Mouse (Mus musculus) c-Kit-positive CD71-positive TER-119-positive erythroid progenitor cells, embryonic 14.5 days (primary cell): ENCODE measurements around the gene Tln1.
"Not testable (repeated sequence)": the region's sequence is repeated elsewhere in the genome, so short reads cannot be mapped to it uniquely, and the experiment has no call there.

ENCODE experiments used
- DNase-seq: peaks from one replicate; pipeline ENCODE4 v3.0.0-alpha.2; 2013; ENCODE audit warnings: low spot score

The Tln1 gene

GRCm38 (mm10) chr4:43578376-43579204, 16.1 kb upstream of the Tln1 start, which contains the start of the genes Rgp1 and Gba2:
Gene Rgp1 (plus strand): TSS chr4:43578715.
Gene Gba2 (minus strand): TSS chr4:43578873.
- DNase-seq = peak; percentile 85

GRCm38 (mm10) chr4:43577237-43577881, 14.9 kb upstream of the Tln1 start:
- no peak for DNase-seq

- DNase-seq = no peak
These were observed 12.9 kb upstream of the Tln1 start for GRCm38 (mm10) chr4:43575356-43575755.

- DNase-seq = no peak
These were observed 11.1 kb upstream of the Tln1 start for GRCm38 (mm10) chr4:43573561-43573960.

- no peak for DNase-seq
These were observed 9.0 kb upstream of the Tln1 start for GRCm38 (mm10) chr4:43571395-43572045.

GRCm38 (mm10) chr4:43567140-43567539, 4.6 kb upstream of the Tln1 start:
- no peak for DNase-seq

- peak; percentile 31 for DNase-seq
These were observed 1.7 kb upstream of the Tln1 start for GRCm38 (mm10) chr4:43564231-43564630.

- peak; percentile 22 for DNase-seq
These were observed 1.0 kb upstream of the Tln1 start for GRCm38 (mm10) chr4:43563601-43563875.

- DNase-seq = peak; percentile 16
These were observed 494 bp upstream of the Tln1 start for GRCm38 (mm10) chr4:43562769-43563600.

- peak; percentile 63 for DNase-seq
These were observed 975 bp downstream of the Tln1 start for GRCm38 (mm10) chr4:43561436-43561996.

GRCm38 (mm10) chr4:43560976-43561375, 1.5 kb downstream of the Tln1 start:
- DNase-seq = peak; percentile 23

GRCm38 (mm10) chr4:43560243-43560611, 2.3 kb downstream of the Tln1 start:
- no peak for DNase-seq

GRCm38 (mm10) chr4:43559519-43560242, 2.8 kb downstream of the Tln1 start:
- DNase-seq = peak; percentile 32

GRCm38 (mm10) chr4:43558631-43559356, 3.7 kb downstream of the Tln1 start:
- DNase-seq = peak; percentile 32

- peak; percentile 45 for DNase-seq
These were observed 4.4 kb downstream of the Tln1 start for GRCm38 (mm10) chr4:43558028-43558630.

GRCm38 (mm10) chr4:43555926-43556325, 6.6 kb downstream of the Tln1 start:
- DNase-seq = no peak

- no peak for DNase-seq
These were observed 8.6 kb downstream of the Tln1 start for GRCm38 (mm10) chr4:43553891-43554290.

GRCm38 (mm10) chr4:43552437-43552836, 10.1 kb downstream of the Tln1 start:
- DNase-seq = no peak

GRCm38 (mm10) chr4:43551854-43552253, 10.6 kb downstream of the Tln1 start:
- DNase-seq = not testable (repeated sequence)

GRCm38 (mm10) chr4:43549055-43549454, 13.4 kb downstream of the Tln1 start:
- DNase-seq = no peak
